Mouse (Mus musculus): ENCODE data around the gene Tmem174. TPM values are rescaled to one million over a fixed set of nuclear protein-coding genes. Genes with fewer than 3 reads are reported as not detected.

Tmem174 gene
- polyA plus RNA-seq, 1 experiment, result 0.26 TPM

DNA sequence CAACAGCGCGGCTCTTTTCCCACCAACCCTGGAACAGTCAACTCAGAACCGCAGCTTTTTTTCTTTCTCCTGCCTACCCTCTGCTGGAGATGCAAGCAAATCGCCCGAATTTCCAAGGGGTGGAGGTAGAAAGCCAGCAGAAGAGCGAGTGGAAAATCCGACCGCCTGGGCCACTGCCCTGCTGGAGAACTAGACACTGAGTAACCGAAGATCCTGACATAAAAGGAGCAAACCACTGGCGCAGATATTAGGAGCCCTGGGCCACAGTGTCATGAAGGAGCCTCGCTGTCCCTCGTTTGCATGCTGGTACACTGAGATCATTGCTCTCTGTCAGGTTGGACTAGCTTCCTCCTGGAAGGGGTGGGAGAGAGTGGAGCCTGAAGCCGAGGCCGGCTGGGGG is 49.6 kb downstream of the Tmem174 start:
- 16% methylated on average over 14 of the region's 14 CpGs for WGBS
- no peak for DNase-seq (ENCODE audit: low read depth, low spot score)

DNA sequence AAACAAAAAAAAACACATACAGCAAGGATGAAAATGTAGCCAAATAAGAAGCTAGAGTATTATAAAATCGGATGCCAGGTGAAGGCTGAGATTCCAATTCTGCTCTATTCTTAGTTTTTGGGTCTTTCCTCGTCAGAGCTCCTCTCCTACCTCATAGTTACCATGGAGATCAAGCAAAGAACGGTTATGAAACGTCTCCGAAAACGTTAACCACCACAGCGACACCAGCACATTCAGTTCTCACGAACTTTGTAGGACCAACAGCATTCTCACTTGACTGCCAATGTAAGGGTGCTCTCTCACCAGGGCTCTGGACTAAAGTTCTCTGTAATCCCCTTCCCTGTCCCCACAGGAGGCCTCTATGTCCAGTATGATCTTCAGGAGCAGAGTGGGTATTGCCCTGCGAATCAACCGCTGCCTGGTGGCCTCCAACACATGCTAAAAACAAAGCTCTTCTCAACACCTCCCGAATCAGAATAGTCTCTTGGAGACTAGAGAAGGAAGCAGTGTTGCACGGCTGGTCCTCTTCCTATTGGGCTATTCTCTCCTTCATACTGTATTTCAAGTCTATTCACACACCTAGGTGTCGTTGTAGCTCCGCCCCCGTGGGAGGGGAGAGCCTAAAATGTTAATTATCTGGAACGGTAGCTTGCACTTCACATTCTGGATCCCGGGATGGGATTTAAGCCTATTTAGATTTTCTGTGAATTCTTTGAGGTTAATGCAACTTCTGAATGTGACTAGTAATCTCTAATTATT is 50.2 kb downstream of the Tmem174 start:
- no peak for DNase-seq (ENCODE audit: low read depth, low spot score)
- 33% methylated on average over 17 of the region's 17 CpGs for WGBS

Other genes starting within 250 kb of the Tmem174 start
- gene Gm10320, start 145.4 kb downstream of the Tmem174 start, polyA plus RNA-seq (2012; rRNA removed), result 3.3 and 4.9 TPM in 2 replicates
- gene Tmem171, start 57.4 kb upstream of the Tmem174 start, polyA plus RNA-seq (2012; rRNA removed), result 25.9 and 33.5 TPM in 2 replicates
- gene Fcho2, start 178.0 kb upstream of the Tmem174 start, polyA plus RNA-seq (2012; rRNA removed), result 7.8 and 14.1 TPM in 2 replicates

All from large intestine, adult 2 months (tissue).